9 mouse cellular contexts compared by ENCODE assay signal in the genomic region with DNA sequence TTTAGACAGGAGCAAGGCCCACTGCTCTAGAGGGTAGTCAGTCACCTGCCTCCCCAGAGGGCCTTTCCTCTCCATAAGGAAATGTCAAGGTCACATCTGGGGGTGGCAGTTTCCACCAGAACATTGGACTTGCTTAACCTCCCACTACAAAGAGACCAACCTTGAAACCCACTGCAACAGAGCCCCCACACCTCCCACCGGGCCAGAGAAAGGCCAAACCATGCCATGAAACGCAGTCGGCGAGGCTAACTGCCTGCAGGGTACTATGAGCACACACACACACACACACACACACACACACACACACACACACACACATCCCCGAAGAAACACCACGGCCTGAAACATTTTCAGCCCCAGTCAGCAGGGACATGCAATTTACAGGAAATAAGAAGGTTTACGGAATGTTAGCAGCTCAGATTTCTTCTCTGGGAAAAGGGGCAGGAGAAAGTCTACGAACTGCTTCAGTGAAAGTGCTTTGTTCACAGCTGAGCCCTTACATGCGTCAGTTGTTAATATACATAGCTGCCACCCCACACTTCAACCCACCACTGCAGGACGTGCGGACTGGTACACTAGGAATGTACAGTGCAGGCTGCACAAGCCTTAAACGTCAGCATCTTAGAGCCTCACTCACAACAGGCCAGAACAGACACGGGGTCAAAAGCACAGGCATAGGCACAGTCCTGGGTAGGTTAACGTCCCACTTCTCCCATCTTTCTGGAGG. TPM values are rescaled to one million over a fixed set of nuclear protein-coding genes. Genes with fewer than 3 reads are reported as not detected.
DNase-seq lines count a peak whose midpoint lies in the region; ATAC-seq lines count a peak whose summit lies in the region.
"Had no signal": no experiment of that assay in that cellular context is flagged by ENCODE, and none has a peak within 500 bp of the region (broad histone marks: within the 10 kb centered on the region; RNA-seq: fewer than 3 reads in every experiment).

No protein-coding gene starts in this region.

- H3K9me3 ChIP-seq in heart, embryonic 13.5 days = no peaks in the 10 kb centered on the region
- H3K9me3 ChIP-seq in forebrain, embryonic 16.5 days (ENCODE audit: control insufficient read depth, low read length) = no peaks in the 10 kb centered on the region
- H3K9me3 ChIP-seq in neural tube, embryonic 13.5 days = no peaks in the 10 kb centered on the region

- peak overlapping the region; percentile 82 for H3K4me3 ChIP-seq in heart, embryonic 13.5 days
- peak overlapping the region; percentile 92 for H3K4me3 ChIP-seq in forebrain, embryonic 16.5 days (replicated peaks; ENCODE audit: low read length)
- H3K4me3 ChIP-seq in neural tube, embryonic 13.5 days = peak overlapping the region; percentile 90

- peak overlapping the region; percentile 87 for H3K4me2 ChIP-seq in heart, embryonic 13.5 days
- H3K4me2 ChIP-seq in forebrain, embryonic 16.5 days (ENCODE audit: low read length) = peak overlapping the region; percentile 94
- H3K4me2 ChIP-seq in neural tube, embryonic 13.5 days = peak overlapping the region; percentile 87

- H3K4me1 ChIP-seq in heart, embryonic 13.5 days = peaks cover 26% of the 10 kb centered on the region
- peaks cover 39% of the 10 kb centered on the region for H3K4me1 ChIP-seq in forebrain, embryonic 16.5 days (replicated peaks; ENCODE audit: control insufficient read depth, insufficient read depth, low read length)
- H3K4me1 ChIP-seq in neural tube, embryonic 13.5 days (replicated peaks) = peaks cover 50% of the 10 kb centered on the region

- 60% methylated on average over 14 of the region's 14 CpGs for WGBS in heart, embryonic 13.5 days
- 21% methylated on average over 14 of the region's 14 CpGs for WGBS in forebrain, embryonic 16.5 days
- 19% methylated on average over 14 of the region's 14 CpGs for WGBS in neural tube, embryonic 13.5 days

- H3K36me3 ChIP-seq in heart, embryonic 13.5 days = no peaks in the 10 kb centered on the region
- no peaks in the 10 kb centered on the region for H3K36me3 ChIP-seq in forebrain, embryonic 16.5 days (ENCODE audit: control insufficient read depth, insufficient read depth)
- H3K36me3 ChIP-seq in neural tube, embryonic 13.5 days = no peaks in the 10 kb centered on the region
- H3K36me3 ChIP-seq: G1E had no signal

- peak overlapping the region; percentile 18; the same call in 1 of the 2 replicates for H3K27ac ChIP-seq in heart, embryonic 13.5 days (replicated peaks)
- H3K27ac ChIP-seq in forebrain, embryonic 16.5 days (ENCODE audit: low read length) = peak overlapping the region; percentile 87
- H3K27ac ChIP-seq in neural tube, embryonic 13.5 days (replicated peaks) = peak overlapping the region; percentile 92

- H3K27me3 ChIP-seq in heart, embryonic 13.5 days (replicated peaks) = peaks cover 24% of the 10 kb centered on the region
- no peaks in the 10 kb centered on the region for H3K27me3 ChIP-seq in forebrain, embryonic 16.5 days (replicated peaks; ENCODE audit: control insufficient read depth, insufficient read depth, low read length)
- peaks cover 23% of the 10 kb centered on the region for H3K27me3 ChIP-seq in neural tube, embryonic 13.5 days

- no peak for ATAC-seq in heart, embryonic 13.5 days (ENCODE audit: extremely low read depth, insufficient number of reproducible peaks, low FRiP score, low TSS enrichment)
- peak; percentile 26 for ATAC-seq in forebrain, embryonic 16.5 days
- peak; percentile 36 for ATAC-seq in neural tube, embryonic 13.5 days (ENCODE audit: low read depth)
- no peak for ATAC-seq in cerebellum, adult (ENCODE audit: insufficient number of reproducible peaks, low FRiP score, low TSS enrichment)

- no peak for DNase-seq in heart, adult 8-10 months (ENCODE audit: low spot score)
- peak; percentile 77 for DNase-seq in adrenal gland, adult 2 months
- DNase-seq in kidney, postnatal 14 days = peak; percentile 36
- no peak for DNase-seq in gastrocnemius, adult 18-20 months (ENCODE audit: low spot score)

- peak overlapping the region; percentile 93 for H3K9ac ChIP-seq in heart, embryonic 13.5 days
- H3K9ac ChIP-seq in forebrain, embryonic 16.5 days (replicated peaks; ENCODE audit: low read depth, low read length) = peak overlapping the region; percentile 96
- peak overlapping the region; percentile 96 for H3K9ac ChIP-seq in neural tube, embryonic 13.5 days

RNA-seq across cellular contexts. Expression of gene Mras, which starts 2.1 kb away (rescaled TPM):
- 9.3 and 10.8 TPM in 2 replicates for polyA plus RNA-seq in heart, embryonic 13.5 days (2015; fragmentation: Nextera tagmentation; extraction: Ambion mirVana)
- total RNA-seq in heart, adult 8-10 months (2022) = 1 to 10 TPM; 3.7 to 8.8 (median 6.1) TPM
- 10 to 100 TPM; 61.0 to 61.1 TPM for total RNA-seq in adrenal gland, adult 2 months (2021)
- 31.4 and 33.1 TPM in 2 replicates for polyA plus RNA-seq in adrenal gland, adult 2 months (2012; rRNA removed)
- 47.5 and 48.3 TPM in 2 replicates for polyA plus RNA-seq in forebrain, embryonic 16.5 days (2015; fragmentation: Nextera tagmentation; extraction: Ambion mirVana)
- 49.0 and 51.1 TPM in 2 replicates for polyA plus RNA-seq in neural tube, embryonic 13.5 days (2015; fragmentation: Nextera tagmentation; extraction: Ambion mirVana)
- total RNA-seq in gastrocnemius, adult 18-20 months (2021) = 1 to 10 TPM; 6.4 to 7.8 TPM

RNA-seq across cellular contexts. Expression of gene Nme9, which starts 16.2 kb away (rescaled TPM):
- polyA plus RNA-seq in heart, embryonic 13.5 days (2015; fragmentation: Nextera tagmentation; extraction: Ambion mirVana) = not detected in 2 replicates
- total RNA-seq in heart, adult 8-10 months (2022) = not detected
- not detected for total RNA-seq in adrenal gland, adult 2 months (2021)
- polyA plus RNA-seq in adrenal gland, adult 2 months (2012; rRNA removed) = not detected in 2 replicates
- 0.41 and 0.61 TPM in 2 replicates for polyA plus RNA-seq in forebrain, embryonic 16.5 days (2015; fragmentation: Nextera tagmentation; extraction: Ambion mirVana)
- not detected in 2 replicates for polyA plus RNA-seq in neural tube, embryonic 13.5 days (2015; fragmentation: Nextera tagmentation; extraction: Ambion mirVana)
- not detected for total RNA-seq in gastrocnemius, adult 18-20 months (2021)
- total RNA-seq: G1E had no signal
- polyA plus RNA-seq: G1E had no signal

Comparison
In these comparisons a context has a peak if more than half of its experiments do, and no peak if none do; other contexts are left out.
1. ATAC-seq: peak in forebrain, embryonic 16.5 days (single experiment) and neural tube, embryonic 13.5 days (single experiment); none in heart, embryonic 13.5 days (single experiment) and cerebellum, adult (single experiment).
2. H3K27ac ChIP-seq: peak in every context shown above with its lines; median percentile 92 in neural tube, embryonic 13.5 days; 87 in forebrain, embryonic 16.5 days; 18 in heart, embryonic 13.5 days.
3. DNase-seq: peak in adrenal gland, adult 2 months (single experiment) and kidney, postnatal 14 days (single experiment); none in heart, adult 8-10 months (single experiment) and gastrocnemius, adult 18-20 months (single experiment).
4. Peak in every context shown above with its lines, with median percentiles within 50 percentile points of each other: H3K4me2 ChIP-seq, H3K4me3 ChIP-seq and H3K9ac ChIP-seq.